Mouse (Mus musculus): Measurements from ENCODE around the gene Sox5. TPM values are rescaled to one million over a fixed set of nuclear protein-coding genes. Genes with fewer than 3 reads are reported as not detected.
A peak's percentile ranks its signal among the peaks of the same experiment; 100 is the strongest.

The Sox5 gene
- total RNA-seq, 2 experiments from 2014 or later: 0.89 to 0.99 TPM

DNA sequence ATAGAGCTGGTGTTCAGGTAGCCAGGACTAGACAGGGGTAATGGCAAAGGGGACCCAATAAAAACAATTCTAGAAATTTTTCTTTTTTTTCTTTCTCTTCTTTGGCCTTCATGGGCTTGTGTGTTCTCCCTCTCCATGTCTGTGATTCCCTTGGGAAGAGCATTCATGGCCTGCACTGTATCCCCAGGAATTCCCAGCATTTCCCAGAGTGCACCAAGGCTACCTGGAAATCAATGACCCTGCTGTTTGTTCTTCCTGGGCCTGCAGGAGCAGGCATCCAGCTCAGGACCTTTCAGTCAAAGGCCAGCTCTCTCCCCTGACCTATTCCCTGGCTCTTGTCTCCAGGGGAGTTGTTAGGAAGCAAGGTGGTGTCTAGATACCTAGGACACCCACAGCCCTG, 1.5 kb upstream of the Sox5 start:
- DNase-seq: no peak
- Histone ChIP-seq H3K27ac (no peak overlapping the region), H3K4me3 (no peak overlapping the region)
- intact Hi-C loops (cut with DNase I): no loop called here
- TF ChIP-seq CTCF (IDR thresholded peaks at IDR 0.05): no peak

DNA sequence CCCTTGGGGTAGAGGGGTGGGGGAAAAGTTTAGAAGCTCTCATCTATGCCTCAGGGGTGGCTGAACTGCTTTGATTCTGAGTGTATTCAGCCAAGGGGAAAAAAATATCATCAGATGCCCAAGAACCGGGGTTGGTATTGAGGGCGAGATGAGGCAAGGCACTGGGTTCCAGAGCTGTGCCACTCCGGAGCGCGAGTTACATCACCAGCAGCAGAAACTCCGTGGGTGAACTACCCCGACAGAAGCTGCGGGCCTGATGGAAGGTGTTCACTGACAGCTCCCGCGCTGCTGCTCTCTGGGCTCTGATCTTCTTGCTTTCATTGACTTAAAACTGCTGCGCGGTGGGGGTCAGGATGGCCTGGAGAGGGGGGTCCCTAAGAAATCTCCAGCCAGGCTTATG, 1.1 kb upstream of the Sox5 start:
- intact Hi-C loops (cut with DNase I): no loop called here
- H3K27ac ChIP-seq: no peak overlapping the region

DNA sequence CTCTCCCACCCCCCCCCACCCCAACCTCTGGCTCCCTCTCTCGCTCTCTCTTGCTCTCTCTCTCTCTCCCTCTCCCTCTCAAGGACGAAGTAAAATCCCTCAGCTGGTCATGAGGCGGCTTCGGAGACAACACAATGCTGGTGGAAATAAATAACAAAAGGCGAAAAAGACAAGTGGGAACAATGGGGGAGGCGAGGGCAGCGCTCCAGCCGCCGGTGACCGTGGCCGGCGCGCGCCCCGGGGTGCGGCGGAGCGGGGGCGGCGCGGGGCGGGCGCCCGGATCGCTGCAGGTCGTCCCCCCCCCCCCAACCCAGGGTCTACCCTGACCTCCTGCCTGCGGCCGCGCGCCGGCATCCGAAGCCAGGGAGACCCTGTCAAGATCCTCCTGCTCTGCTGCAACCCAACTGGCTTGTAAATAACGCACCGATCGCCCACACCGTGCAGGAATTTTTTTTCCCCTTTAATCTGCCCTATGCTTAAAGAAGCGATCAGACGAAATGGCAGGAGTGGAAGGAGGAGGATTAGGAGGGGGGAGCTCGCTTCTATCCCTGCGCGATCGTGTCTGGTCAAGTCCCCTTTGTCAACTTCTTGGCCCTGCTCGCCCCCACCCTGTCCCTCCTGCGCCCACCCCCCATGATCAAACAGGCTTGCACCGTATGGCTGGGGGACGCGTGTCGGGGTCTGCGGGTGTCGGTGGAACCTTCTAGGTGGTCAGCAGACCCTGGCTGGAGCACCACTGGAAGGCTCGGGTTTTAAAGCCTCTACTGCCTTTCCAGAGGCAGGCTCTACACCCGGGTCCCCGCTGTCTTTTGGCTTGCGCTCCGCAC, 467 bp upstream of the Sox5 start:
- DNase-seq: peak; percentile 34
- TF ChIP-seq CTCF (IDR thresholded peaks at IDR 0.05): no peak
- peak overlapping the region; percentile 77 for H3K4me3 ChIP-seq
- H3K27ac ChIP-seq: peak overlapping the region; percentile 16; the same call in 1 of the 2 replicates
- intact Hi-C loops (cut with DNase I): no loop called here

More for the DNA sequence above, 1.1 kb upstream of the Sox5 start:
- no peak for DNase-seq
- peak overlapping the region; percentile 77 for H3K4me3 ChIP-seq
- no peak for TF ChIP-seq CTCF (IDR thresholded peaks at IDR 0.05)

DNA sequence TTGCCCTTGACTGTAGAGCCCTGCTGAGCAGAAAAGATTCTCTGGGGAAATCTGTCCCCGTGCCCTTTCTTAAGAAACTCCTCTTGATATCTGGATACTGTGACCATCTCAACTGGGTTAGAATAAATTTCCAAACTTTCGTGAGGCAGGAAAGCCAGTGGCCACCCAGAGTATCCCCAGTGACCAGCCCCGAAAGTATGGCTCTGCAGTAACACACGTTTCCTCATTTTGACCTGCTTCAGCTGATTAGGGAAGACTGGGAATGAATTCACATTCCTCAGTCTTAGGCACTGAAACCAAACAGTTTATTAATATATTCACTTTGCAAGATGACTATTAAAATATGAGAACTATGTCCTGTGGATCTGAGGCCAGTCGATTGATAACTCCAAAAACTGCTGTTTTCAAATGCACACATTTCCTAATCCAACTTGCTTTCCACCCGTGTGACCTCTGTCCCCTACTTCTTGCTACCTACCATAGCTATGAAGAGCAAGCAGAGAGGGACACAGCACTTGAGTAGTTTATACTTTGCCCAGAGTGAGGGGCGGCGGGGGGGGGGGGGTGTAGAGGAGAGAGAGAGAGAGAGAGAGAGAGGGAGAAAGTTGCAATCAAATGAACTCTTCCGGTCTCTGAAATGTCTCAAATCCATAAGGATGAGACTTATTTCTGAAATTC, 1.0 kb downstream of the Sox5 start:
- intact Hi-C loops (cut with DNase I): no loop called here
- DNase-seq: no peak
- H3K4me3 ChIP-seq: peak overlapping the region; percentile 77
- TF ChIP-seq CTCF (IDR thresholded peaks at IDR 0.05): no peak
- peak overlapping the region; percentile 74 for H3K27ac ChIP-seq

DNA sequence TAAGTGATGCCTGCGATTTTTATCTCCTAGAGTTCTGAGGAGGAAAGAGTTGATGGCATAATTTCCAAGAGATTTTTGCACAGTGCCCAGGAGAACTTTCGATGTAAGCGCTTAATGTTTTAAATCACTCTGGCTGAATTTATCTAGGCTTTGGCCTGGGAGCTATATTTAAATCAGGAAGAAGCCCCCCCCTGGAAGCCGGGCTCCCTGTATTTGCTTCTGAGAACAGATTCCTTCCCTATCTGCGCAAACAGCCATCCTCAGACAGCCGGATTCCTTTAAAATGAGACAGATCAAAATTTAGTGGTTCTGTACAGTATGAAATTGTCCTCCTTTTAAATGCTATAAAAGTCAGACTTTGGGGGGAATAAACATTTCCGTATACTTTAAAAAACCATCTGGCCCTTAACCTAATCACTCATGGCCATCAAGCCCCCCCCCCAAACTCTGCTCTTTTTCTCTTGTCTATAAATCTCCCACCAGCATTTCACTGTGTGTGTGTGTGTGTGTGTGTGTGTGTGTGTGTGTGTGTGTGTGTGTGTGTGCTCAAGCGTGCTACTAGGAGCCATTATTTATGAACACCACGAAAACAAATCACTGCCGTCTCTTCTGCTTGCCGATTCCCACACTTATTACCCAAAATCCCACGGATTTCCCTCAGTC, 1.7 kb downstream of the Sox5 start:
- intact Hi-C loops (cut with DNase I): no loop called here
- Histone ChIP-seq H3K27ac (peak overlapping the region; percentile 74; the same call in 1 of the 2 replicates), H3K4me3 (peak overlapping the region; percentile 77)
- TF ChIP-seq CTCF (IDR thresholded peaks at IDR 0.05): no peak
- no peak for DNase-seq

DNA sequence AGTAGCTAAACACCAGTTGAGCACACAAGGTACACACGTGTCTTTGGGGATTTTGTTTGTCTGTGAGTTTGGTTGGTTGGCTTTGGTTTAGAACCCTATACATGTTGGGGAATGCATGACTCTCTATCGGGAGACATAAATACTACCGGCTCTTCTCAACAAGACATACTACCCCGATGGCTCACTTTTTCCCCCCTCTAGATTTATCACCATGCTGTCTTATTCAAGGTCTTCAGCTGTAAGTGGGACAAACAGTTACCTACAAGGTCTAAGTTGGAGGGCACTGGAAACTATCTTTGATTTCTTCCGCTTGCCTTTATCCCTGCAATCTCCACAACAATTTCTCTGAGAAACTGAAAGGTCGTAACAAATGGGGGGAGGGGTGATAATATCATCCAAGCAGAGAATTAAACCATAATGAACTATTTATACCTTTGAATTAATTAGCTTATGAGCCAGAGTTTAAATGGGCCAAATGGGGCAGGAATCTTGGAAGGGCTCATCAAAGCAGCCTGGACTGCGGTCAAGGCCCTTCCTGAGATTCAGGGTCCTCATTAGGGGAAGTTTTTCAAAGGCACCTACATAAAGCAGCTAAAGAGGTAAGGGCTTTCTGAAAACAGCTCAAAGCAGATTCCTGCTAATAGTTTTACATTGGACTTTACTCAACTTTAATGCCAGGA, 4.3 kb downstream of the Sox5 start:
- Histone ChIP-seq H3K27ac (no peak overlapping the region), H3K4me3 (no peak overlapping the region)
- intact Hi-C loops (cut with DNase I): no loop called here
- TF ChIP-seq CTCF (IDR thresholded peaks at IDR 0.05): no peak
- DNase-seq: no peak

DNA sequence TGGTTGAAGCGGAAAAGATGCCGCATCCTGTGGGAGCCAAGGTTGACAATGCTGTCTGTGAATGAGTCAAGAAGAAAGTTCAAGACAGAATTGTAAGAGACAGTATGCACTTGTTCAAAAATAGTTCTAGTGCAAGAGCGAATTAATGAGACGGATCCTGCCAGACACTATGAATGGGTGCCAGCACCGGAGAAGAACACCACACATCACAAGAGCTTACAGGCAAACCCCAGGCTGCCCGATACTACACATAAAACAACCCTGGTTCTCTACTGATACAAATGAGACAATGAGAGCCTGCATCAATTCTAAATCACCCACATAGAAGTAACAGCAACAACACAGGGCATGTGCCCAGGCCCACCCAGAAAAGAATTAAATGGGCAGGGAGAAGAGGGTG, 8.0 kb downstream of the Sox5 start:
- DNase-seq: no peak
- intact Hi-C loops (cut with DNase I): no loop called here
- no peak for TF ChIP-seq CTCF (IDR thresholded peaks at IDR 0.05)
- Histone ChIP-seq H3K27ac (no peak overlapping the region), H3K4me3 (no peak overlapping the region)

DNA sequence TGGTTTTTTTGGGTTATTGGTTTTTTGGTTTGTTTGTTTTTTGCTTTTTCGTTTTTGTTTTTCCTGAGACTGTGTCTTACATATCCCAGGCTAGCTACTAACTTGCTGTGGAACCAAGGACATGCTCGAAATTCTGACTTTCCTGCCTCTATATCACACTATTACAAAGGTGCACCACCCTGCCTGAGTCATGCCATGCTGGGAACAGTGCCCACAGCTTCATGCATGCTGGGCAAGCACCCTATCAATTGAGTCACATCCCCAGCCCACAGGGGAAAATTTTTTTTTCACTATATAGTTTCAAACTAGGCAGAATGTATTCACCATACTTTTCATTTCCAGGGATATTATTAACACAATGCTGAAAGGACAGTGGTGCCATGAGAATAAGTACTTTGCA, 8.8 kb downstream of the Sox5 start:
- intact Hi-C loops (cut with DNase I): no loop called here
- no peak for TF ChIP-seq CTCF (IDR thresholded peaks at IDR 0.05)
- no peak overlapping the region for H3K4me3 ChIP-seq
- DNase-seq: no peak
- H3K27ac ChIP-seq: no peak overlapping the region

DNA sequence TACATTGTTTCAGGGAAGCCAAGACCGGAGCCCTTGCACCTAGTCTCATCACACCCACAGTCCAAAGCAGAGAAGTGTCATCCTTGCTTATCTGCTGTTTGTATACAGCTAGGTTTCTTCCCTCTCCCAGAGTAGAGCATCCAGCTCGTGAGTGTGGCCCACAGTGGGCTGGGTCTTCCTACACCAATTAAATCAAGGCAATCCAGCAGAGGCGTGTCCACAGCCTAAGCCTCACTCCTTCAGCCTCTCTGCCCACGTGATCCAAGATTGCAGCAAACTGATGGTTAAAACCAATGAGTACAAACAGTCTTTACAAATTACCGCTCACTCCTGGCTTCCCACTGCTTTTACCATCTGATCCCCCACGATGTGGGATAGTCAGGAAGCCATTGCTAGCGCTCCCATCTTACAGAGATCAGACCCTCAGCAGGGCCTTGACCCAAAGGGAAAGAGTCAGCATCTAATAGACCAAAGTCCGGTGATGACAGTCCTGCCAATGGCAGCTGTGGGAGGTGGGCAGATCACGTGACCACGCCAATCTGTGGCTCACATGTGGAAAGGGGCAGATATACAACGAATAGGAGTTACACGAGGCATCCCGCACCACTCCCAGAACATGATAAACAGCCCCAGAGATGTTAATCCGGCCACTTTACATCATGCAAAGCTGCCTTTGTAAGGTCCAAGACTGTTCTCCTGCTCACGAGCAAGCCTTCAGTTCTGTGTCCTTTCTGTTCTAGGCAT, 9.4 kb downstream of the Sox5 start:
- Histone ChIP-seq H3K4me3 (no peak overlapping the region), H3K27ac (no peak overlapping the region)
- DNase-seq: no peak
- intact Hi-C loops (cut with DNase I): no loop called here
- TF ChIP-seq CTCF (IDR thresholded peaks at IDR 0.05): no peak

DNA sequence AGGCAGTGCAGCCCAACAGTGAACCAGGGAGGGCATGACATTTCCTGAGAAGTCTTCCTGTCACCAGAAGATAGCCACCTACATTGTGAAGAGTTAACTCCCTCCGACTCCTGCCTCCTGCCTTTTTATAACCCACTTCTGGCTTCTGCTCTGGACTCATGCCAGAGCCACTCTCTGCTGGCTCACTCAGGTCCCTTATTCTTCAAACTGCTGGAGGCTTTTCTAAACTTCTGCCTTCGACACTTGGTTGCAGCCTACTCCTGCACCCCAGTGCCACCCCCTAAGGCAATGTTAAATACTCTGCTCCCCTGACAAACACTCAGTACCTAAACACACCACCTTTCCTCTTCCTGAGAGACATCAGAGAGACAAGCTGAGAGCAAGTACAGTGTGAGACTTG, 12.7 kb downstream of the Sox5 start:
- H3K27ac ChIP-seq: no peak overlapping the region
- DNase-seq: no peak
- TF ChIP-seq CTCF (IDR thresholded peaks at IDR 0.05): no peak
- intact Hi-C loops (cut with DNase I): no loop called here
- H3K4me3 ChIP-seq: no peak overlapping the region

DNA sequence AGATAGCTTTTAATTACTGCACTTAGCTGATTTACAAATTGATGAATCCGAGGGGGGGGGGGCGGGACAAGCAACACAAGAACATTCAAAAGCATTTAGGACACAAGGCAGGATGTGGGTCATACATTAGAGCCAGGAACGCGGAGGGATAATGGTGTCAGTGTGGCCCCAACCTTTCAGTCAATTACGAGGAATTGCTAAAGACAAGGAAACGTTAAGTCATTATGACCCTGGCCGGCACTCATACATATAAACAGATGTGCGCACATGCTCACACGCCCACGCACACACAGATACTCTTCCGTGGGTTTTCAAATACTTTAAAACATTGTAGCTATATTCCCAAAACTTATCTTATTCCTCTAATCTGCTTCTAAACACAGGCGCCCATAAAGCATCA, 19.9 kb downstream of the Sox5 start:
- no peak for TF ChIP-seq CTCF (IDR thresholded peaks at IDR 0.05)
- no peak overlapping the region for H3K4me3 ChIP-seq
- intact Hi-C loops (cut with DNase I): no loop called here
- no peak for DNase-seq
- no peak overlapping the region for H3K27ac ChIP-seq

DNA sequence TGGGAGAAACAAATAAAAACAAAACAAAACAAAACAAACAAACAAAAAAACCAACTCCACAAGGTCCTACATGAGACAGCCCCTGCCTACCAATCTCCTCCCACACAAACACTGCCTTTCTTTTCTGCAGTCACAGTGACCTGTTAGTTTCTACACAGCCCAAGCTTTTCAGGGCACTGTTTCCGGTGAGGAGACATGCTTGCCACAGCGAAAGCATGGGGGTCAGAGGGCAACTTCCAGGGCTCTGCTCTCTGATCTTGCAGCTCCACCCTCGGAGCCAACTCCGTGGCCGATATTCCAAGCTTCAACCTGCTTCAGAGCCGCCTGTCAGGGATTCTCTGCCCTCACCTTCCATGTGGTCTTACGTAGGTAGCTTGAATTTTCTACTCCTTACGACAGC, 22.6 kb downstream of the Sox5 start:
- H3K27ac ChIP-seq: no peak overlapping the region
- no peak for DNase-seq
- TF ChIP-seq CTCF (IDR thresholded peaks at IDR 0.05): no peak
- intact Hi-C loops (cut with DNase I): no loop called here
- no peak overlapping the region for H3K4me3 ChIP-seq
